ENCODE assay signal across 24 mouse cellular contexts in the genomic region with DNA sequence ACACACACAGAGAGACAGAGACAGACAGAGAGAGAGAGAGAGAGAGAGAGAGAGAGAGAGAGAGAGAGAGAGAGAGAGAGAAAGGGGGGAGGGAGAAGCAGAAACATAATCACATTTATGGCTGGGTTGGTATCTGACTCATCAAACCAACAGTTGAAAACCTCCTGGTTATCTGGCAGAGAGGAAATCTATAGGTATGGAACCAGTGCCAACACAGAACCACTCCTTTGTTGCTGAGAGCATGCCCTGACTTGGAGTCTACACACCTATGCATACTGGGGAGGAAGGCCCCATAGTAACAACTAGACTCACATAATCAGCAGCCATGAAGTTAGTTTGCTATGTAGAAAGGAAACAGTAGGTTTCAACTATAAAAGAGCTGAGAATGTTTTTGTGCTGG. TPM values are rescaled to one million over a fixed set of nuclear protein-coding genes. Genes with fewer than 3 reads are reported as not detected.
"Had no signal": no experiment of that assay in that cellular context is flagged by ENCODE, and none has a peak within 500 bp of the region (broad histone marks: within the 10 kb centered on the region; RNA-seq: fewer than 3 reads in every experiment).

No protein-coding gene starts in this region.

- H3K9ac ChIP-seq: liver, embryonic 13.5 days; liver, embryonic 15.5 days; liver, postnatal 0 days; lung, embryonic 15.5 days; midbrain, embryonic 13.5 days; neural tube, embryonic 13.5 days; neural tube, embryonic 15.5 days had no signal

- H3K27me3 ChIP-seq: liver, embryonic 13.5 days; liver, embryonic 15.5 days; lung, embryonic 15.5 days; megakaryocyte, embryonic 14.5 days; midbrain, embryonic 13.5 days; neural tube, embryonic 13.5 days; neural tube, embryonic 15.5 days had no signal

- H3K9me3 ChIP-seq: liver, embryonic 13.5 days; liver, embryonic 15.5 days; lung, embryonic 15.5 days; megakaryocyte, embryonic 14.5 days; midbrain, embryonic 10.5 days; midbrain, embryonic 13.5 days; neural tube, embryonic 13.5 days; neural tube, embryonic 15.5 days had no signal

- H3K4me1 ChIP-seq: lung, embryonic 15.5 days; midbrain, embryonic 10.5 days; midbrain, embryonic 13.5 days; neural tube, embryonic 13.5 days; neural tube, embryonic 15.5 days had no signal

- H3K36me3 ChIP-seq: liver, embryonic 13.5 days; liver, embryonic 15.5 days; lung, embryonic 15.5 days; midbrain, embryonic 10.5 days; midbrain, embryonic 13.5 days; neural tube, embryonic 13.5 days; neural tube, embryonic 15.5 days had no signal

- ATAC-seq: liver, postnatal 0 days; lung, postnatal 0 days; midbrain, embryonic 13.5 days; midbrain, embryonic 16.5 days had no signal

- DNase-seq: liver, embryonic 13.5 days; liver, postnatal 0 days; lung, adult 2 months; lung, postnatal 14 days; lung, postnatal 36 days; retina, postnatal 1 day; right cerebral cortex, adult 18-20 months; right cerebral cortex, postnatal 25 days; spleen, adult 18-20 months; thymus, postnatal 14 days; thymus, postnatal 36 days had no signal

- H3K27ac ChIP-seq: liver, embryonic 13.5 days; liver, embryonic 15.5 days; lung, embryonic 15.5 days; macrophage; midbrain, embryonic 10.5 days; midbrain, embryonic 13.5 days; neural tube, embryonic 13.5 days; neural tube, embryonic 15.5 days had no signal

- H3K4me3 ChIP-seq: liver, embryonic 13.5 days; liver, embryonic 15.5 days; lung, embryonic 15.5 days; megakaryocyte, embryonic 14.5 days; midbrain, embryonic 10.5 days; midbrain, embryonic 13.5 days; myocyte; neural tube, embryonic 13.5 days; neural tube, embryonic 15.5 days had no signal

RNA-seq across cellular contexts. Expression of gene BC016579, which starts 8.5 kb away (rescaled TPM):
- polyA plus RNA-seq: macrophage; midbrain, embryonic 16.5 days; myocyte; neural tube, embryonic 13.5 days; neural tube, embryonic 15.5 days; testis, adult 2 months had no signal

RNA-seq across cellular contexts. Expression of gene Tmprss7, which starts 31.1 kb away (rescaled TPM):
- polyA plus RNA-seq: macrophage; myocyte; stomach, embryonic 14.5 days had no signal

RNA-seq across cellular contexts. Expression of gene Gcsam, which starts 52.2 kb away (rescaled TPM):
- polyA plus RNA-seq: midbrain, embryonic 13.5 days; midbrain, embryonic 16.5 days; myocyte; neural tube, embryonic 15.5 days had no signal
